Mouse (Mus musculus) myocyte (in vitro differentiated cells): ENCODE data around the gene Atp6v1fnb.

Experiments used
- CEBPB ChIP-seq: IDR thresholded peaks from 2 replicates; pipeline ENCODE4 v1.6.1; 2011; ENCODE audit warnings: mild to moderate bottlenecking, moderate library complexity; ENCODE audit not compliant: poor library complexity, insufficient read depth, severe bottlenecking
- E2F4 ChIP-seq: IDR thresholded peaks from one replicate; pipeline ENCODE4 v1.6.1; 2011; ENCODE audit warnings: mild to moderate bottlenecking, control low read depth, moderate library complexity; ENCODE audit not compliant: insufficient read depth
- MYOD1 ChIP-seq, 3 experiments: IDR thresholded peaks; one replicate each; pipeline ENCODE4 v1.6.1; 2011; ENCODE audit warnings: control low read depth in 2 of 3, low read depth in 2 of 3, mild to moderate bottlenecking in 2 of 3, moderate library complexity in 1 of 3; ENCODE audit not compliant: insufficient read length in 2 of 3, control insufficient read depth in 1 of 3
- POLR2A ChIP-seq: IDR thresholded peaks from one replicate; pipeline ENCODE4 v1.6.1; 2011; ENCODE audit warnings: low read depth, mild to moderate bottlenecking, control low read depth, moderate library complexity; ENCODE audit not compliant: insufficient read length
- POLR2AphosphoS2 ChIP-seq: IDR thresholded peaks from one replicate; pipeline ENCODE4 v1.6.1; 2011; ENCODE audit warnings: low read depth, control low read depth; ENCODE audit not compliant: insufficient read length
- REST ChIP-seq: IDR thresholded peaks from one replicate; pipeline ENCODE4 v1.6.1; 2011; ENCODE audit warnings: mild to moderate bottlenecking, control low read depth, moderate library complexity; ENCODE audit not compliant: insufficient read depth, insufficient read length

GRCm38 (mm10) chr6:29496270-29496669 lies 25.0 kb downstream of the Atp6v1fnb start:
- no peak for TF ChIP-seq MYOD1 (IDR thresholded peaks at IDR 0.05; ENCODE audit: control insufficient read depth in 1 of 3, insufficient read length in 2 of 3, low read depth in 2 of 3)
- TF ChIP-seq POLR2A: no peak
- no peak for TF ChIP-seq POLR2AphosphoS2
- no peak for TF ChIP-seq E2F4
- no peak for TF ChIP-seq REST
- TF ChIP-seq CEBPB: no peak
